Mouse (Mus musculus) megakaryocyte progenitor cell, adult 5-6 weeks (primary cell): ENCODE data around the gene Wdfy2. TPM values are rescaled to one million over a fixed set of nuclear protein-coding genes. Genes with fewer than 3 reads are reported as not detected.
A peak's percentile ranks its signal among the peaks of the same experiment; 100 is the strongest.

Source experiments
- ATAC-seq: replicated peaks from 2 replicates; pipeline ENCODE4 v1.8.0; 2016; ENCODE audit warnings: mild to moderate bottlenecking, moderate TSS enrichment, inconsistent platforms; ENCODE audit not compliant: poor library complexity
- total RNA-seq, 2 experiments: library from RNA; stranded (forward) in 1 of 2; stranded (reverse) in 1 of 2; fragments of 157-497, 149-512 nt in 1 of 2; fragments of 200-1000 nt in 1 of 2; gene quantifications; 2 replicates each; pipeline versions ENCODE4 v1.2.3 to v1.2.4; 2015 to 2017

Gene Wdfy2
- total RNA-seq, 2 experiments from 2014 or later: 19.6 to 24.2 TPM

DNA sequence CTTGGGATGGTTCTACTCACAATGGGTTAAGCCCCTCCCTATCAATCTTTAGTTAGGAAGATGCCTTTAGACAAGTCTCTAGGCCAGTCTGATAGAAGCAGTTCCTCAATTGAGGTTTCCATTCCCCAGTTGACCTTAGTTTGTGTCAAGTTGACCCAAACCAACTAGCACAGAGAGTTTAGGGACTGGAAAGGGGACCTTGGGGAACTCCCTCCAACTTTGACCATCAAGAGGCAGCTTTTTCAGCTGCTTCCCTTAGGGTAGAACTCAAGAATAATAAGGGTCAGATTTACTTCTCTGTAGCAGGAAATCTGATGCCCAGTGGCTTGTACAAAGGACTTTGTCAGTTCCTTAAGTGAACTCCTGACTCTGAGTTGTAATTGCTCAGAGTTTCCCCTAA is 5.0 kb downstream of the Wdfy2 start:
- ATAC-seq: no peak; the same call in 1 of the 2 replicates

DNA sequence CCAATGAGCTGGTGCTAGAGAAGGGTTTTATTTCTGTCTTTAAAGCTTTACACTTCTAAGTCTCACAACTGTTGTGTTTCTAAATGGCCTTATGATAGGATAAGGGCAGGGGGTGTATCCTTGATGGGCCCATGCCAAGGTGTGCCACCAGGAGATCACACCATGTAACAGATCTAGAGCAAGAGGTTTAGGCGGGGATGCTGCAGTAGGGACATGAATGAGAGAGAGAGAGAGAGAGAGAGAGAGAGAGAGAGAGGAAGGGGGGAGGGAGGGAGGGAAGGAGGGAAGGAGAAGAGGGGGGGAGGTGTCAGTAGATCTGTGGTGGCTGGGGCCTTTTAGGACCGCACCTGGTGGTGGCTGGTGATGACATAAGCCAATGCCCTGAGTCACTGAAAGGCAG is 5.5 kb downstream of the Wdfy2 start:
- ATAC-seq: no peak

DNA sequence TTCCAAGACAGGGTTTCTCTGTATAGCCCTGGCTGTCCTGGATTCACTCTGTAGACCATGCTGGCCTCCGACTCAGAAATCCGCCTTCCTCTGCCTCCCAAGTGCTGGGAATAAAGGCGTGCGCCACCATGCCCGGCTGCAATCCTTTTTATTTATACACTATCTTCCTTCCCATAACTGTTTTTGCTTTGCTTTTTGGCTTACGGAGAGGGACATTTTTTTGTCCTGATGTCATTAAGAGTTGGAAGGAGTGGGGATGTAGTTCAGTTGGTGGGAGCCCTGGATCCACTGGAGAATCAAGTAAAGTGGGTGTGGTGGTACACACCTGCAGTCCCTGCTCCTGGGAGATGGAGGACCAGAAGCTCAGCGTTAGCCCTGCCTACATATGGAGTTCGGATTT is 6.7 kb downstream of the Wdfy2 start:
- no peak for ATAC-seq

DNA sequence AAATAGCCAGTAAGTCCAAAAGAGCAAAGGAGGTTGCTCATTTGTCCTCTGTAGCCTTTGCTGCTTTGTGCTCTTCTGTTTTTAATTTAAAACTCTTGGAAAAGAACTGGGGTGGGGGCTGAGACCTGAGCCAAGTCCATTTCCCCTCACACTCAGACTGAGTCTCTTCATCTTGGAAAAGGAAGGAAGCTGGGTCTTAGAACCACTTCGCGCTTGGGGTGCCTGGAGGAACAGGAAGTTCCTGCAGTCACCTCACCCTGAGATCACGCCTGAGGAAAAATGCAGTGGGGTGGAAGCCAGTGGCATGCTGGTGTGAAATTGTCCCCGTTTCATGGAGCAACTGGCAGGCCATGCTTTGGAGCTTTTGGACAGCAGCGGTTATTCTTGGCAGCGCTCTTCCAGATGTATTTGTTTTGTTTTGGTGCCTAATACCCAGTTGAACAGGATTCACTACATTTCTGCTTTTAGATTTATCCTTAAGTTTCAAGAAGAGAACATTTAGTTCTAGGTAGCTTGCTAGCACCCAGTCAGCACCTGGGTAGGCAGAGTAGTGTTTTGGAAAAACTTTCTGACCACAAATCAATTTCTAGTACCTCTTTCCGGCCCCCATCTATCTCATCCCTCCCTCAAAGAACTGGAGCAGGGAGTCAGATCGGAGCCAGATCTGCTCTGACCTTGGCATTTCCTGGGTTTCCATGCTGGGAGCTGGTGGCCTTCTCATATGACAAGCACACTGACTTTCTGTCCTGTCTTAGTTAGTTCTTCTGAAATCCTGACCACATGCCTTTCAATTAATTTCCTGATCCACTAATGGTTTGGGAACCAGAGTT is 7.7 kb downstream of the Wdfy2 start:
- peak; percentile 42; the same call in 1 of the 2 replicates for ATAC-seq

DNA sequence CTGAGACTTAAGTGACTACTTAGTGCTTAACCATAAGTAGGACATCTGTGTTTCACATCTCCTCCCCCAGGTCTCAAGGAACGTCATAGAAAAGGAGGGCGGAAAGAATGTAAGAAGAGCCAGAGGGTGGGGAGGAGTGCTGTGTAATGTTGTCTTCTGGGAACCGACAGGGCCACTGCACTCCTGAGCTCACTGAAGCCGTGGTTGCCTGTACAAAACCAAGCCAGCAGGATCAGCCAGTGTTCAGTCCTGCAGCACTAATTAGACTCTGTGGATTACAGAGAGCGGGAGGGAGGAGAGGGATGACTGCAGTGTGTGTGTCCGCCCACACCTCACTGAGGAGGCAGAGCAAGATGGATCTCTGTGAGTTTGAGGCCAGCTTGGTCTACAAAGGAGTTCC is 13.5 kb downstream of the Wdfy2 start:
- ATAC-seq: no peak

DNA sequence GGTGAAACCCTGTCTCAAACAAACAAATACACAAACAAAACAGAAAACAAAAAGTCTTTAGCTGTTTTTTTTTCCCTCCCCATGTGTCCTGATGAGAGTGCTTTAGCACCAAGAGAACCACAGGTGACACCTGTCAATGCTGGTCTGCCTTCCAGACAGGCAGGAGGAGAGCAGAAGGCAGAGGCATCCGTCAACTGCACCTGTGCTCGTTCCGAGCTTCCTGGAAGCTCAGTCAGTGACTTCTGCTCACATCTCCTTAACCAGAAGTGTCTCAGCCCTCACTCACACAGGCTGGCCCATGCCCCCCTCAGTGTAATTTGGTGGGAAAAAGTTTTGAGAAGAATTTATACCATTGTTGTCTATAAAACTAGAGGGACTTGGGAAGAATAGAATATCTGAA is 15.4 kb downstream of the Wdfy2 start:
- ATAC-seq: no peak

DNA sequence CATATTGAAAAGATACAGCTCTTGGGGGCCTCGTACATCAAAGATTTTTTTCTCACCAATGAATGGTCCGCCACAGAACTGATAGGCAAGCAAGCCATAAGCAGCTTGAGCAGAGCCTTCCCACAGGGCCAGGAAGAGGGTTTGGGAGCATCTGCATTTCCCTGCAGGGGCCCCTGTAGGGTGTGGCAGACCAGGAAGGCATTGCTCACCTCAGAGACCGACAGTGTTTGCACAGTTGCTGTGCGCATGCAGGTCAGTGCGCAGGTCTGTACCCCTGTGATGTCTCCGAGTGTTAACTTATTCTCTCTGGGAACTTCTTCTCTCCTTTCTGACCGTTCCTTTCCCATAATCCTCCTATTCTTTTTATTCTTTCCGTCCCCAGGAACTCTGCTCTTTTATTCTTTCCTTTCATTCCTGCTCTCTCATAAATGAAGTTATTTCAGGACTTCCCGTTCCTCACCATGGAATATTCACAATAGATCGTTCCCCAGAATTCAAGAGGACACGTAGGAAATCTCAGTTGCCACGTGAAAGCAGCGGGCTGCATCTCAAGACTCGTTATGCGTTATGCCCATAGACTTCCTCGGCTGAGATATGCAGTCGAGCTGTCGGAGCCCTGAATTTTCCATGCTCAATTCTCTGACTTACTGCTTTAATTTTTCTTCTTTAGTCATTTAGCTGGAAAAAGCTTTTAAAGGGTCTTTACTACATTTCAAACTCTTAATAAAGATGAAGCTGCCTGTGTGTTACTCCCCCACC is 17.8 kb downstream of the Wdfy2 start:
- ATAC-seq: no peak

DNA sequence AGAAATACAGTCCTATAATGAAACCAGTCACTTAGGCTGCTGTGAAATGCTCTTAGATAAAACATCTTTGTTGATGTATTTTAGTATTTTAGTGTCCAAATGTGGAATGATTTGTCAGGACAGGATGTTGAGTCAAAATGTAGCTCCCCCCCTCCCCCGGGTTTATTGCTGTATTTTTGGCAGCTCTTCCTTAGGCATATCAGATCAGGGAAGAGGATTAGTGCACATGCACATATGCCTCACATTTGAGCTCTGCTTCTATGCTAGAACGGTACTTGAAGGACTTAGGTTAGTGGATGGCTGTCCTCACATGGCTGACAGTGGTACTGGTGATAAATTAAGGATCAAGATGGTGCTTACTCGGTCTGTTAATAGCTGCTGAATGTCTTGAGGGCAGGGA is 18.4 kb downstream of the Wdfy2 start:
- no peak for ATAC-seq

DNA sequence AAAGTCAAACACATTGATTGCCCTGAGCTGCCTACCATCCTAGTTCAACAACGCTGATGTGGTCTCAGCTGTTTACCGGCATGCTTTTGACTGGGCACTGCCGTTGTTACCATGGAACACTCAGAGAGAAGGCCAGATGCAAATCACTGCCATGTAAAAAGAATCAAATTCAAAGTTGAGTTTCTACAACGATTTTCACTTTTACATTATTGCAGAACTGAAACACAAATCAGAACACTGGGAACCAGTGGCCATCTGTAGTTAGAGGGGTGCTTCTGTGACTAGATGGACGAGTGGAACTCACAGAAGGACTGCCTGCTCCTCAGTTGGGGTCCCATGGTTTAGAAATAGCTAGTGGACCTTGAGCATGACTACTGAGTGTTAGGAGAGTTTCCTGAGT is 19.0 kb downstream of the Wdfy2 start:
- ATAC-seq: no peak

DNA sequence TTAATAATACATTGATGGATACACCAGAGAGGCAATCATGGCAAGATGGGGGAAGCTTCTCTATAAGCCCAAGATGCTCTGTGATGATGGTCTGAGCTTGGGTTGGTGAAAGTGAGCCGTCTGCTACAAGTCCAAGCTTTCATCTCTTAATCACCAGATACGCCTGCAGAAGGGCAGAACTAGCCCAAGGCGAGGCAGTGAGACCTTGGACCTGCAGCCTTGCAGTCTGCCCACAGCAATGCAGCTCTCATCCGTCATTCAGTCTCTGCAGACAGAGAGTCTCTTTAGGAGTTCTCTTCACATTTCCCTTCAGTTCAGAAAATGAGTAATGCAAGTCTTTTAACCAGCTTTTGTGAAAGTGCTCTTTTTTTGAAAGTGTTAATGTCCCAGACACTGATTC is 20.4 kb downstream of the Wdfy2 start:
- no peak for ATAC-seq

DNA sequence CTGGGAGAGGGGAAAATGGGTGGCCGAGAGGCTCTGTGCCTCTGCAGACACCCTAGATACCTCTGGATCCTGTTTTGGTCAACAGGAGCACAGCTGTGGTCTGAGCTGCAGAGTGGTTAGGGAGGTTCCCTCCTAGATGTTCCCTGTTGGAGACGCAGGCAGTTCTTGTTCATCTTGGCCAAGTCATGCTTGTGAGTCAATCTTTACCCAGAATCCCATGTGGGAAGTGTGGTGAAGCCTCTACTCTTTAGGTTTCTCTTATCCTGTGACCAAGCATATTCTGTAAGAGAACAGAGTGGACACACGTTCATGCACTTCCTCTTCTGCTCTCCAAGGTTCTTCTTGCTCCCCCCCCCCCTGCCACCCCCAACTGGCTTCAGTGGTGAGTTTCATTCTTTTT is 20.8 kb downstream of the Wdfy2 start:
- ATAC-seq: peak; percentile 98

DNA sequence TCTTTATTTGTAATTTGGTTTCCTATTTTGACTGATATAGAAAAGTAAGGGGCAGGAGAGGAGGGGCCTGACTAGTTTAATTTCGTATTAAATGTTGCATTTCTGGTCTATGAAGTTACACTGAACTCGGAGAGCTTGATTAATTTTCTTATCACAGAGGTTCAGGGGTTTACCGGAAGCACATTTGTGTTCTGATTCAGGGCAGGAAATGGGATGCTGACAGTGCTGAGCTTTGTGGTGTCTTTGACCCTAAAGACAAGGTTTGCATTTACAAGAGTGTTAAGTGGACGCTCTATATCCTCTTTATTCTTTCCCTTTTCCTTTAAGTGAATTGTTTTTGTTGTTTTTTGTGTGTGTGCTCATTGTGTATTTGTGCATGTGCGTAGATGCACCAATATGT is 25.1 kb downstream of the Wdfy2 start:
- ATAC-seq: no peak

DNA sequence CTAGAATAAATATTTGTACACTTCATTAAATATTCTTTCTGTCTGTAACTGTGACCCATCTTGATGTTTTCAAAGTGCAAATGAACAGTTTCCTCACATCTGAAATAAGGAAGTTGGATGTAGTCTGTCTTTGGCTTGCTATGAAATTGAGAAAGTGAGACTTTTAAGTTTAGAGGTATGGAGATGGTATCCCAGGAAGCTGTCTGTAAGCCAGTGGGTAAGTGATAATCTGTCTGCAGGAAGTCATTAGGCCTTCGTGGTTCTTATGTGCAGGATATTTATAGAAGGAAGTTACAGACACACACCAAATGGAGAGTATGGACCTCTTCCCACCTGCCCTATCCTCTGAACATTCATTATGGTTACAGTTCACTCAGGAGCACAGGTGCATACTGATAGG is 26.8 kb downstream of the Wdfy2 start:
- ATAC-seq: peak; percentile 69

DNA sequence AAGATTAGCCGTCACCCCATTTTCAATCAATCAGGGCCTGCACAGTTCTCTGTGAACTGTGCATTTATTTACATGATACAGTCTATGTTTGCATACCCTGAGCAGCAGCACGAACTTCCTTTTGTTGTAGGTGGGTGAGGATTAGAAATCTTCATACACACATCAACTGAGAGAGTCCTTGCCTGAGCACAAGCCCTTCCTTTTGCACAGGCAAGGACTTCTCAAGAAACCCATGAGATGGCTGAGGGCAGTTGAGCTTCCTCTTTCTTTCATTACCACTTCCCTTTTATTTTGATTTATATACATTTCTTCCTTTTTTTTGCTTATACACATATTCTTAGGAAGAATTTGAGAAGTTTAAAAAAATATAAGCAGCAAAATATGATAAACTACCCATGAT is 27.9 kb downstream of the Wdfy2 start:
- ATAC-seq: peak; percentile 80

DNA sequence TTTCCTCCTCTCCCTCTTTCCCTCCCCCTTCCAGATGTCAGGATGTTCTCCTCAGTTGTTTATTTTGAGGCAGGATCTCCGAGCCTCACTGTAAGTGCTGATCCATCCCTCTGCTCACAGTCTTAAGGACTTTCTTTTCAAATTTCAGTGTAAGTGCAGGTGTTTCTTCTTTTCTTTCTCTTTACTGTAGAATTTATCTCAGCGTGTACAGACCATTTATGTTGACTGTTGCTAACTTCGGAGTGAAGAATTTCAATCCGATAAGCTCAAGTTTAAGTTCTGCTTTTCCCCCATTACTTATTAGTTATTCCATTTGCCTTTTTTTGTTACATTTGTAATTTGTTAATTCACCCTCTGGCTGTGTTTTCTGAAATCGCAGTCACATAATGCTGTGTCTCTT is 29.6 kb downstream of the Wdfy2 start:
- no peak for ATAC-seq

DNA sequence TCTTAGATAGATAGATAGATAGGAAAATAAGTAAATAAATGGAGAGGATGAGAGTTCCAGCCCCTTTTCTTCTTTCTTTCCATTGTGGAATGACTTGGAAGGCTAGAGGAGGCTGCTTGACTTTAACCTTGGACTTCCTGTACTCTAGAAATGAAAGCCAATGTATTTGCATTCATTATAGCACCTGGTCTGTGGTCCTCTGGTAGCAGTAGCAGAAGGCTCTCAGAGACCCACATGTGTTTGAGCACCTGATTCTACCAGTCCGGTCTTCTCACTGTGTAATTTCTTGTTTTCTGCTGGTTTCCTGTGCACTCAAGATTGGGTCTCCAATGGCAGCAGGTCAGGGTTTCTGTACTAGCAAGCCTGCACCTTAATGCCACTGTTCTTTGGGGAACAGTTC is 30.1 kb downstream of the Wdfy2 start:
- no peak for ATAC-seq

DNA sequence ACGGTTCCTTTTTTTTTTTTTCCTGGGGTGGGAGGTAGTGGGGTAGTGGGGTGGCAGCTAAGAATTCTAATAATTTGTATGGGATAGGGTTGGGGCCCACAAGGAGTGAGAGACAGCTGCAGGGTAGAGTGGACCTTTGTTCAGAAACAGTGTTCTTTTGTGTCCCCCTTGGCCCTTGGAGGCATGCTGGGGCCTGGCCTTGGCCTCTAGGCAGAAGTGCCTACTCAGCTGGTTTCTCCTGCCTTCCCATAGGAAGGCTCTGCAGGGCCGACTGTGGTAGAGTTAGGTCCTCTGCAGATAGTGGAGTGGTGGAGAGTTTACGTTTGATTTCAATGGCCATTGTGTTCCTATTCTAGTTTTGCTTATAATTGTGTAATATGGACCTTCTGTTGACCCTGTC is 30.8 kb downstream of the Wdfy2 start:
- no peak for ATAC-seq

DNA sequence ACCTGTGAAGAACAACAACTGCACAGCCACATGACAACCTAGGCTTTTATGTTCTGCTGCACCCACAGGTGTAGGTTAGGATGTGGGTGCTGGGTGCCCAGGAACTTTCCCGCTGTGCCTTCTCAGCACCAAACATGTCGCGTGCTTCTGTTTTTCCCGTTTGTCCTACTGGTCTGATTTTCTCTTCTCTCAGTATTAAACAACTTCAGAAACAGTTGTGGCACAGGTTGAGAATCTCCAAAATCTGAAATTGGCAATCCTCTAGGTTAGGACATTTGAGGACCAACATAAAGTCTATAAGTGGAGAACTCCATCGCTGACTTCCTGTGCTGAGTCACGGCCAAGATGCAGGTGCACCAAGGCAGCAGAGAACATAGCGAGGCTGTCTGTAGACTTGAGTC is 32.8 kb downstream of the Wdfy2 start:
- no peak for ATAC-seq

DNA sequence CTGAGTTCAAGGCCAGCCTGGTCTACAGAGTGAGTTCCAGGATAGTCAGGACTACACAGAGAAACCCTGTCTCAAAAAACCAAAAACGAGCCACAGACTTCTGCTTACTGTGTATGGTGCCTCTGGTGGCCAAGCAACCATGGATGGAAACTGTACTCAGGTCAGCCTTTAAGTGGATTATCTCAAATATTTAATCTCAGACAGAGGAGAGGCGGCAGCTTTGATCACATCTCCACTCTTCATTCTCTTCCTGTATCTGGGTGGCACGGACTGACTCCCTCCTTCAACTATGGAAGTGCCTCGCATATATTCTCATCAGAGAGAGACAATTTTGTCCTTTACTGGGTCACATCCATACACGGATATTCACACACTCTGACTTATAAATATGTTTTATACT is 34.0 kb downstream of the Wdfy2 start:
- ATAC-seq: no peak

DNA sequence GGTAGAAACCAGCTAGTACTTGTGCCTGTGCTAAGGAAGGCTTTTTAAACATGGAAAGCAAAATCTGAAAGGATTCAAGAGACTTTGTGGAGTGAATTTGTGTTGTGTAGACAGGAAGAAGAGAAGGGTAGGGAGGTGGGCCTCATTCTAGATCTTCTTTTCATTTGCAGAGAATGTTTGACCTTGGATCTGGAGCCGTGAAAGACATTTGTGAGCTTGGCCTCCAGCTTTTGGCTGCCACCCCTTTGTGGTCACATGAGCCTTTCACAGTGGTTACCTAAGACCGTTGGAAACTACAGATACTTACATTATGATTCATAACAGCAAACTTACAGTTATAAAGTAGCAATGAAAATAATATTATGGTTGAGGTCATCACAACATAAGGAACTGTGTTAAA is 34.5 kb downstream of the Wdfy2 start:
- 0 out of 2 replicates have a peak, but pooled peaks have one; percentile 37 for ATAC-seq

DNA sequence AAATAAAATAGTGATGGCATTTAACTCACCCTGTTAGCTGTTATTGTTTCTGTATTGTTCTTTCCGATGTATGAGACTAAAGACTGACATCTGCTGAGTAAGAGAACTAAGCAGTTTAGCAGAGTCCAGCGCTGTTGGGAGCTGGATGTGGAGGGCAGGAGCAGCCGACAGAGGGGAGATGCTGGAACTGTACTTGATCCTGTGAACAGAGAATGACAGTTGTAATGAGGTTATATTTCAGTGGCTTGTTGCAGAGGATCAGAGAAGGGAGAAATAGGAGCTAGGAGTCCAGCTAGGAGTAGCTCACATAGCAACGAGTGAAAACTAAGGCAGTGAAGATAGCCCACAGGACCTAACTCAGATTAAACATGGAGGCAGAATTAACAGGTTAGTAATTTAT is 36.3 kb downstream of the Wdfy2 start:
- ATAC-seq: no peak

DNA sequence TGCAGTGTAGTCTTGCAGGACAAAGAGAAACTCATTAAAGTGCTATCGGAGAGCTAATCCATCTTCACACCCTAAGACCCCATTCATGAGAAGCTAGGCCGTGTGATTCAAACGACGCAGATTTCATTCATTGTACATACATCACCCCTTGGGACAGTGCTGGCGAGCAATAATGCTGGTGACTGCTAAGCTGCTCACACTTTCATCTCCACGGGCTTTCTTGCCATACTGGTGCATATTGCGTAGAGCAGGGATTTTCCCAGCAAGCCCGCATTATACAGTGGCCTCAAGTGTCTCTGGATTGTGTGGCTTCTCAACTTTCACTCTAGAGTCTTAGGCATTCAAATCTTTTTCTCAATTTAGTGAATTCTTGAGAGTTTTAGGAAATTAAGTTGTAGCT is 36.9 kb downstream of the Wdfy2 start:
- ATAC-seq: no peak
